Mouse (Mus musculus) kidney, embryonic 15.5 days (tissue): ENCODE data around the gene Epyc. TPM values are rescaled to one million over a fixed set of nuclear protein-coding genes. Genes with fewer than 3 reads are reported as not detected.
A peak's percentile ranks its signal among the peaks of the same experiment; 100 is the strongest.

Source experiments
- ATAC-seq: fragments of 200-750 bp; cut with Nextera tagmentation; replicated peaks from 2 replicates; pipeline ENCODE4 v1.8.0; 2017; ENCODE audit warnings: moderate TSS enrichment; ENCODE audit not compliant: low FRiP score
- H3K27ac ChIP-seq: fragments of 300-500 bp; sonication (generic); 2 replicates; pipeline ENCODE4 v1.5.1; 2015; ENCODE audit warnings: mild to moderate bottlenecking, inconsistent platforms
- H3K27me3 ChIP-seq: fragments of 300-500 bp; sonication (generic); 2 replicates; pipeline ENCODE4 v1.6.1; 2015; ENCODE audit warnings: inconsistent platforms
- H3K36me3 ChIP-seq: fragments of 300-500 bp; sonication (generic); 2 replicates; pipeline ENCODE4 v1.6.1; 2015; ENCODE audit warnings: inconsistent platforms
- H3K4me1 ChIP-seq: fragments of 300-500 bp; sonication (generic); 2 replicates; pipeline ENCODE4 v1.6.1; 2015; ENCODE audit warnings: inconsistent platforms
- H3K4me2 ChIP-seq: fragments of 300-500 bp; sonication (generic); 2 replicates; pipeline ENCODE4 v1.6.1; 2015; ENCODE audit warnings: moderate library complexity, mild to moderate bottlenecking, inconsistent platforms
- H3K4me3 ChIP-seq: fragments of 300-500 bp; sonication (generic); replicated peaks from 2 replicates; pipeline ENCODE4 v1.5.1; 2015; ENCODE audit warnings: mild to moderate bottlenecking, inconsistent platforms
- H3K9ac ChIP-seq: fragments of 300-500 bp; sonication (generic); 2 replicates; pipeline ENCODE4 v1.6.1; 2015; ENCODE audit warnings: mild to moderate bottlenecking, inconsistent platforms
- H3K9me3 ChIP-seq: fragments of 300-500 bp; sonication (generic); replicated peaks from 2 replicates; pipeline ENCODE4 v1.6.1; 2016; ENCODE audit warnings: inconsistent platforms
- WGBS: fragments of 180-500 bp; shearing (Covaris S2); methylation state at CpG from one replicate; pipeline ENCODE4 v1.1.7; 2015; ENCODE audit warnings: mixed read lengths; 5-methylcytosine and 5-hydroxymethylcytosine counted together
- polyA plus RNA-seq: library from polyadenylated mRNA; unstranded; fragments of >200 nt; fragmentation: Nextera tagmentation; extraction: Ambion mirVana; gene quantifications from 2 replicates; pipeline ENCODE4 v1.2.1, GENCODE M21; 2015

Gene Epyc
- polyA plus RNA-seq, 1 experiment from 2014 or later = 0.66 TPM

- Histone ChIP-seq H3K27me3 (no peaks in the 10 kb centered on the region), H3K9ac (no peak overlapping the region), H3K36me3 (no peaks in the 10 kb centered on the region), H3K9me3 (no peaks in the 10 kb centered on the region), H3K4me1 (no peaks in the 10 kb centered on the region), H3K4me2 (no peak overlapping the region), H3K27ac (no peak overlapping the region), H3K4me3 (no peak overlapping the region)
- no peak for ATAC-seq
- WGBS = 52% methylated on average over 4 of the region's 4 CpGs
These were observed 24.8 kb downstream of the Epyc start for GRCm38 (mm10) chr10:97668656-97669055.

GRCm38 (mm10) chr10:97670202-97670601, 26.3 kb downstream of the Epyc start:
- Histone ChIP-seq H3K4me3 (no peak overlapping the region), H3K9ac (no peak overlapping the region), H3K9me3 (no peaks in the 10 kb centered on the region), H3K4me1 (no peaks in the 10 kb centered on the region), H3K4me2 (no peak overlapping the region), H3K27ac (no peak overlapping the region), H3K27me3 (no peaks in the 10 kb centered on the region), H3K36me3 (no peaks in the 10 kb centered on the region)
- no peak for ATAC-seq
- 59% methylated on average over 4 of the region's 4 CpGs for WGBS

- Histone ChIP-seq H3K27me3 (no peaks in the 10 kb centered on the region), H3K4me3 (no peak overlapping the region), H3K4me2 (no peak overlapping the region), H3K27ac (no peak overlapping the region), H3K4me1 (no peaks in the 10 kb centered on the region), H3K9me3 (no peaks in the 10 kb centered on the region), H3K36me3 (no peaks in the 10 kb centered on the region), H3K9ac (no peak overlapping the region)
- no peak for ATAC-seq
- 67% methylated on average over 2 of the region's 2 CpGs for WGBS
These were observed 29.4 kb downstream of the Epyc start for GRCm38 (mm10) chr10:97673239-97673638.

GRCm38 (mm10) chr10:97682981-97683380, 39.1 kb downstream of the Epyc start:
- no peak overlapping the region for H3K9ac ChIP-seq
- no peaks in the 10 kb centered on the region for H3K4me1 ChIP-seq
- ATAC-seq = no peak
- no peak overlapping the region for H3K4me2 ChIP-seq
- no peaks in the 10 kb centered on the region for H3K9me3 ChIP-seq
- no peaks in the 10 kb centered on the region for H3K27me3 ChIP-seq
- no peaks in the 10 kb centered on the region for H3K36me3 ChIP-seq
- H3K27ac ChIP-seq = no peak overlapping the region
- no peak overlapping the region for H3K4me3 ChIP-seq

- no peak overlapping the region for H3K4me2 ChIP-seq
- no peak overlapping the region for H3K4me3 ChIP-seq
- no peaks in the 10 kb centered on the region for H3K9me3 ChIP-seq
- H3K27me3 ChIP-seq = no peaks in the 10 kb centered on the region
- H3K4me1 ChIP-seq = no peaks in the 10 kb centered on the region
- ATAC-seq = no peak
- H3K36me3 ChIP-seq = no peaks in the 10 kb centered on the region
- no peak overlapping the region for H3K27ac ChIP-seq
- WGBS = 93% methylated on average over 1 of the region's 1 CpGs
- no peak overlapping the region for H3K9ac ChIP-seq
These were observed 43.3 kb downstream of the Epyc start for GRCm38 (mm10) chr10:97687198-97687597.

GRCm38 (mm10) chr10:97689425-97689824, 45.6 kb downstream of the Epyc start:
- no peaks in the 10 kb centered on the region for H3K27me3 ChIP-seq
- H3K4me1 ChIP-seq = no peaks in the 10 kb centered on the region
- no peak overlapping the region for H3K9ac ChIP-seq
- WGBS = 75% methylated on average over 3 of the region's 3 CpGs
- ATAC-seq = no peak
- H3K27ac ChIP-seq = no peak overlapping the region
- H3K4me3 ChIP-seq = no peak overlapping the region
- no peak overlapping the region for H3K4me2 ChIP-seq
- no peaks in the 10 kb centered on the region for H3K9me3 ChIP-seq
- H3K36me3 ChIP-seq = no peaks in the 10 kb centered on the region

GRCm38 (mm10) chr10:97692913-97693312, 49.0 kb downstream of the Epyc start, which contains the start of gene Ccer1:
TSS of gene Ccer1 (plus strand) at chr10:97693059.
- 0 out of 2 replicates have a peak, but pooled peaks have one; percentile 22 for ATAC-seq
- H3K36me3 ChIP-seq = no peaks in the 10 kb centered on the region
- H3K9me3 ChIP-seq = no peaks in the 10 kb centered on the region
- no peaks in the 10 kb centered on the region for H3K4me1 ChIP-seq
- H3K4me3 ChIP-seq = no peak within 1 kb of the TSS
- no peak within 1 kb of the TSS for H3K9ac ChIP-seq
- H3K4me2 ChIP-seq = no peak within 1 kb of the TSS
- no peak within 1 kb of the TSS for H3K27ac ChIP-seq
- H3K27me3 ChIP-seq = no peaks in the 10 kb centered on the region
- 76% methylated on average over 20 of the region's 20 CpGs for WGBS

GRCm38 (mm10) chr10:97693398-97694135, 49.7 kb downstream of the Epyc start:
- Histone ChIP-seq H3K4me3 (no peak overlapping the region), H3K9me3 (no peaks in the 10 kb centered on the region), H3K4me1 (no peaks in the 10 kb centered on the region), H3K27ac (no peak overlapping the region), H3K27me3 (no peaks in the 10 kb centered on the region), H3K36me3 (no peaks in the 10 kb centered on the region), H3K4me2 (no peak overlapping the region), H3K9ac (no peak overlapping the region)
- 94% methylated on average over 37 of the region's 37 CpGs for WGBS
- ATAC-seq = no peak; the same call in 1 of the 2 replicates

GRCm38 (mm10) chr10:97702321-97702720, 58.5 kb downstream of the Epyc start:
- Histone ChIP-seq H3K9ac (no peak overlapping the region), H3K4me3 (no peak overlapping the region), H3K27me3 (no peaks in the 10 kb centered on the region), H3K27ac (no peak overlapping the region), H3K4me2 (no peak overlapping the region), H3K36me3 (no peaks in the 10 kb centered on the region), H3K4me1 (no peaks in the 10 kb centered on the region), H3K9me3 (no peaks in the 10 kb centered on the region)
- no peak for ATAC-seq

GRCm38 (mm10) chr10:97704562-97704961, 60.7 kb downstream of the Epyc start:
- Histone ChIP-seq H3K27ac (no peak overlapping the region), H3K27me3 (no peaks in the 10 kb centered on the region), H3K36me3 (no peaks in the 10 kb centered on the region), H3K4me3 (no peak overlapping the region), H3K4me2 (no peak overlapping the region), H3K4me1 (no peaks in the 10 kb centered on the region), H3K9me3 (no peaks in the 10 kb centered on the region), H3K9ac (no peak overlapping the region)
- 46% methylated on average over 1 of the region's 1 CpGs for WGBS
- ATAC-seq = no peak

- no peak overlapping the region for H3K4me2 ChIP-seq
- no peaks in the 10 kb centered on the region for H3K27me3 ChIP-seq
- ATAC-seq = 0 out of 2 replicates have a peak, but pooled peaks have one; percentile 56
- no peaks in the 10 kb centered on the region for H3K9me3 ChIP-seq
- H3K9ac ChIP-seq = no peak overlapping the region
- WGBS = 3% methylated on average over 5 of the region's 5 CpGs
- no peaks in the 10 kb centered on the region for H3K4me1 ChIP-seq
- no peak overlapping the region for H3K4me3 ChIP-seq
- H3K36me3 ChIP-seq = no peaks in the 10 kb centered on the region
- H3K27ac ChIP-seq = no peak overlapping the region
These were observed 68.8 kb downstream of the Epyc start for GRCm38 (mm10) chr10:97712687-97713086.

- Histone ChIP-seq H3K4me1 (no peaks in the 10 kb centered on the region), H3K36me3 (no peaks in the 10 kb centered on the region), H3K4me2 (no peak overlapping the region), H3K27me3 (no peaks in the 10 kb centered on the region), H3K9me3 (no peaks in the 10 kb centered on the region), H3K4me3 (no peak overlapping the region), H3K9ac (no peak overlapping the region), H3K27ac (no peak overlapping the region)
- WGBS = 84% methylated on average over 4 of the region's 4 CpGs
- ATAC-seq = no peak
These were observed 70.7 kb downstream of the Epyc start for GRCm38 (mm10) chr10:97714584-97714983.
